Mouse (Mus musculus): ENCODE results near the gene Strbp.

Strbp gene

DNA sequence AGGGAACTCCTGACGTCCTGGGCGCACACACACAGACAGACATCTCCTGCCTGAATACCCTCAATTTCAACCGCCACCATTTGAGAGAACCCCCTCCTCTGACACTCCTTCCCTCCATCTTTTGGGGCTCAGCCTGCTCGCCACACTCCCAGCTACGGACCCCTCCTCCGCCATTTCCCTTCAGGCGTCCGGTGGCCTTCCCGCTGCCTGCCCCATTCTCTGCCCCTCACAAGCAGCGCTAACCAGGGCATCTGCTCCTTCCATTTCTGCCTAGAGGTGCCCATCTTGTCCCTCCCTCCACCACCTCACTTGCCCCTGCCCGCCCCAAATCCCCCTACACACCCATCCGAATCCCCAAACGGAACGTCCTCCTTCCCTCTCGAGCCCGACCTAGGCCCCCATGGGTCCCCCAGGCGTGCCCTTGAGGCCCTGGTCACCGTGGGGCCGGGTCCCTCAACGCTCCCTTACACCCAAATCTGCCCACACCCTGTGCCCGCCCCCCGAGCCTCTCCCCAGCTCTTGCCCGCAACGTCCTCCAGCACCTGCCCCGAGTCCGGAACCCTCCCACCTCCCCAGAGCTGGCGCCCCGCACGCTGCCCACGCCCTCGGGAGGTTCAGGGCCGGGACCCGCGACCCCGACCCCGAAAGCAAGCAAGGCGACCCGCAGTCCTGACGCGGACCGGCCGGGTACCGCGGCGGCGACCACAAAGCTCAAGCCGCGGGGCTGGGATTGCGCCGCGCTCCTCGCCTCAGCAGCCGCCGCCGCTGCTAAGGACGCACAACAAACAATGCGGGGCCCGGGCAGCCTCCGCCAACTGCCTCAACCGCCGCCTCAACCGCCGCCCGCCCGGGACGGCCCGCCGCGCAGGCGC, 1.1 kb downstream of the Strbp start:
- DNase-seq = peak; percentile 23 to 53

DNA sequence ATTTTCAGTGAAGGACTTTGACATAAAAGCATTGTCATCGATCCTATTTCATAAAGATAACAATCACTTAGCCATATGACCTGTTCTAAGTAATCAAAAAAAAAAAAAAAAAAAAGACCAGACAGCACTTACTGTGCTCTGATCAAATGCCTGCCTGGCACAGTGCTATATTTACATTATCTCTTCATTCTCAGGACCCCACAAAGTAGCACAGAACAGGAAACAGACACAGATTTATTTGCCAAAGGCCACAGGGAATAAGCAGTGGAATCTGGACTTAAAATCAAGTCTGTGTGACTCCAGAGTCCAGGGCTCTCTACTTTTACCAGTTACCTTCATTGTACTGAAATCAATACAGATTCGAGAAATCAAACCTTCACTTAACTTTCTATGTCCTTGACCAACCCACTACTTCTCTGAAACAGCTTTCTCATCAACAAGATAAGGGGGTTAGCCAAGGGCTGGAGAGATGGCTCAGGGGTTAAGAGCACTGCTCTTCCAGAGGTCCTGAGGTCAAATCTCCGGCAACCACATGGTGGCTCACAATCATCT, 14.5 kb downstream of the Strbp start:
- DNase-seq = no peak

DNA sequence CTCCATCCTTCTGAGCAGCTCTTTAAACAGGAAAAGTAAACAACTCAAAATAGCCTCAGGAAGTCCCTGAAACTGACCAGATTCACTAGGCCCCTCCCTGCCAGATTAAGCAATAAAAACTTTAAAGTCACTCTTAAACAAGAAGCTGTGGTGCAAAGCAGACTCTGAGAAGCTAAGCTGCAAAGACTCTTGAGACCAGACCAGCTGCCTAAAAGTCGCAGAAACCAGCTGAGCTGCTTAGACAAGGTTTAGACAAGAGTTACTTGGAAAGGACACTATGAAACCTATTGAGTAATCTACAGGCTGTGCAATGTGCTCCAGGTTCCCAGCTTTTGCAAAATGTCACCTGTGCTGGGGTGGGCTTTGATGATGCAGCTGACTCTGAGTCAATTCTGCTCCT, 16.6 kb downstream of the Strbp start:
- no peak for DNase-seq

DNA sequence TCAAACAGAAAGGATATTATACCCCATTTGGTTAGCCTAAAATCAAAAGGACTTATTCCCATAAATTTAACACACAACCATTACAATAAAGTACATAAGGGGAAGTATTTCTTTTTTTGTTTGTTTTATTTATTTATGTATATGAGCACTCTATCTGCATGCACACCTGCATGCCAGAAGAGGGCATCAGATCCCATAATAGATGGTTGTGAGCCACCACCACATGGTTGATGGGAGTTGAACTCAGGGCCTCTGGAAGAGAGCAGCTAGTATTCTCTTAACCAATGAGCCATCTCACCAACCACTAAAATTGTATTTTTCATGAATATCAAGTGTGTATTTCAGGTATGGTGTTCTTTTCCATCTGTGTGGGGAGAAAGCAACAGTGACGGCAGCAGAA, 18.8 kb downstream of the Strbp start:
- DNase-seq = no peak

DNA sequence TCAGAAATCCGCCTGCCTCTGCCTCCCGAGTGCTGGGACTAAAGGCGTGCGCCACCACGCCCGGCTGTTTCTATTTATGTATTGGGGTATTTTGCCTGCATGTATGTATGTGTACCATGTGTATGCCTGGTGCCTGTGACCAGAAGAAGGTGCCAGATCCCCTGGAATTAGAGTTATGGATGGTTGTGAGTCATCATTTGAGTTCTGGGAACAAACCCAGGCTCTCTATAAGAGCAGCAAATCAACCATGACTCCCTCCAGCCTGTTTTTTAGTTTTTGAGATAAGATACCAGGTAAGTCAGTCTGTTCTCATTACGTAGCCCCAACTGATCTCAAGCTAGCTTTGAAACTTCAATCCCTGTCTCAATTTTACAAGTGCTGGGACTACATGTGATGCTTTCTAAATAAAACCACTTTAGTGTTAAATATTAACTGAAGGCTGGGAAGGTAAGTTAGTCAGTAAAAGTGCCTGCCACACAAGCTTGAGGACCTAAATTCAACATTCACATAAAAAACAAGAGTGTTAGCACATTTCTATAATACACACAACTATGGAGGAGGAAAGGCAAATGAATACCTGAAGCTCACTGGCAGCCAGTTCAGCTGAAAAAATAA, 21.4 kb downstream of the Strbp start:
- no peak for DNase-seq

DNA sequence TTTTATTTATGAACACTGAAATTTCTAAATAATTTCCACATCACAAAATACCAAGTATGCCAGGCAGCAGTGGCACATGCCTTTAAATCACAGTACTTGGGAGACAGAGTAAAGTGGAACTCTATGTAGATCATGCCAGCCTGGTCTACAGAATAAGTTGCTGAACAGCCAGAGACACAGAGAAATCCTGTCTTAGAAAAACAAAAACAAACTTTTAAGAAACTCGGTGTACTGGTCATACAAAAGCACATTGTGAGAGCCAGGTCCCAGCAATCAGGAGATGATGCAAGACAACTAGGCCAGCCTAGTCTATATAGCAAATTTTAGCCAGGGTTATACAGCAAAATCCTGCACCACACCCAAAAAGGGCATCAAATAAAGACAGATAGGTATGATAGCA, 52.6 kb downstream of the Strbp start:
- no peak for DNase-seq

DNA sequence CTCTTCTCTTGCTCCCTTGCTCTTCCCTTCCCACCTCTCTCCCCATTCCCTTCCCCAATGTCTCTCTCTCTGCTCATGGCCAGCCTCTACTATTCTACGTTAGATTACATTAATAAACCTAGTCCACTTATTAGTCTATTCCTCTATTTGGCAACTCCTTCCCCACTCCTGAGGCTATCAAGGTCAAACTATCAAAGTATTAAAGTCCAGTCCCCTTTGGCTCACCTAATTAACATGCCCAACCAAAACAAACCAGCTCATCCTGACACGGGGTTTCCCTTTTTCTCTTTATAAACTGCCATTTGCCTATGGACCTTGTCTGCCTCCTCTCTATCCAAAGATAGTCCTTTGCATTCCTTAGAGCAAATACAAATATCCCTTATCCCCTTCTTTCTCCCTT, 54.1 kb downstream of the Strbp start:
- no peak for DNase-seq

DNA sequence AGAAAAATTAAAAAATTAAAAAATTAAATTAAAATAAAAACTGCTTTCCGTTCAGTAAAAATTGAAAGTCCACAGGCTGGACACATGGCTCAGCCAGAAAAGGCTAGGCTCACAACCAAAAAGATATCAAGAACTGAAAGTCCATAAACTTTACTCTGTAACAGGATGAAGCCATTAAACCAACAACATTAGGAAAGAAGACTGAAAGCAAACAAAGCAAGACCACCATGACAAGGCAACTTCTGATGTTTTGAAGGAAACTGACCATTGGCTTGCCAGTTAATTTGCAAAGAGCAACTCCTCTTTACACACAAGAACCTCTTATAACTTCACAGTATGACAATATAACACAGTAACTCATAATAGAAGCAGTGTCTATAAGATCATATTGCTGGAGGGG, 54.7 kb downstream of the Strbp start:
- no peak for DNase-seq

DNA sequence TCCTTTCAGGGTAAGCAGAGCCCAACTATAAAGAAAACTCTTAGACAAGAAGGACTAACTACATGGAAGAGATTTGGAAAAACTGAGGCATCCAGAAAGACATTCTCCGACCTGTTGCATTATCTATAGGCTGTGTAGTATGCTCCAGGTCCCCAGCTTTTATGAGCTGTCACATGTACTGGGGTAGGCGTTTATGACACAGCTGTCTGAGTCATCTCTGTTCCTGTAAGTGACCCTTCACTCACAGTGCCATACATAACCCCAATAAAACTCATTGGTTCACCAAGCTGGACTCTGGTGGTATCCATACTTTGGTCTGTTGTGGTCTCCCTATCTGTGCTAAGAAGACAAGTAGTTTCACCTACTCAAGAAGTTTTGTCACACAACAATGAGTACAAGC, 80.3 kb downstream of the Strbp start:
- DNase-seq = no peak

DNA sequence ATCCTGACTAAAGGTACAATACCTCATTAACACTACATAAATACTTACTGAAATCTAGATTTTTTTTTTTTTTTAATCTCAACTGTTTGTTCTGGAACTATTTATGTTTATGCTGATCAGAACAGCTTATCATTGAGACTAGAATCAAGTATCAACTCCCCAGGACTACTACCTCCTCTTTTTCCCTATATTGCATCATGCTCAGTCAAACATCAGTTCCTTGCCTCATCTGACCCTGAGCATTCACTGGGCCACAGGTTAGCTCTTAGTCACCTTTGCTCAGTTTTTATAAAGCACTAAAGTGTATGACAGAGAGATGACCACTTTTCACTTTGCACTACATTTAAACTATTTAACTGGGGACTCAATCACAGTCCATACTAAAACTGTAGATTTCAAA, 115.7 kb downstream of the Strbp start:
- DNase-seq = no peak

DNA sequence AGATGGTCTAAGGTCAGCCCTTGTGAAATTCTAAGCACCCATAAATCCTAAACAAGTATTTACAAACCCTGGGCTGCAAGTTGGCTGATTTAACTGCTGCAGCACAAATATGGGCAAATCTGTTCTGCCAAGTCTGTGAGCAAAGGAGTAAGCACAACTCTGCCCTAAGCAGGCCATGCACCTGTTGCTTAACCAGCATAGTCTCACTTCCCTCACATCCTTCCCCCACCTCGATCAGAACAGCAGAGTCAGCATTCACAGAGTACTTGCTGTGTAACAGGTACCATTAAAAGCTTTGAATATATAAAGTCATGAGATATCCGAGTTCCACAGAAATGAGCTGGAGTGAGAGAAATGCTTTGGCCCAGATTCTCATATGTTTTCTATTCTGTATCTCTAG, 125.5 kb downstream of the Strbp start:
- peak in 1 of 2 experiments; percentile 38 for DNase-seq

DNA sequence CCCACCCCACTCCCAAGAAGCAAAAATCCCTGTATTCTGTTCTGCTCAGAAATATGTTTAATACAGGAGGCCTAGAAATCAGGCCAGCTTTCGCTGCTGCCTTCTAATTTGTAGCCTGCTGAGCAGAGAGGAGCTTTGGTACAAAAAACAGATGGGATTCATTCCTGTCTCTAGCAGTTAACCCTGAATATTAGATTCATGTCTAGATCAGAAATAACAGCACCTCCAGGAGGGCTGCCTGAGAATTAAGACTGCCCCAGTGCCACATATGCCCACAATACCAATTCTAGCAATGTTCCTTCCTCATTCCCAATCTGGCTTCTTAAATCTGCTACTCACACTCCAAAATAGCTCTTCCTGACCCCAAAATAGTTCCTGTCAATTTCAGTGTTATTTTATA, 127.0 kb downstream of the Strbp start:
- no peak for DNase-seq

DNA sequence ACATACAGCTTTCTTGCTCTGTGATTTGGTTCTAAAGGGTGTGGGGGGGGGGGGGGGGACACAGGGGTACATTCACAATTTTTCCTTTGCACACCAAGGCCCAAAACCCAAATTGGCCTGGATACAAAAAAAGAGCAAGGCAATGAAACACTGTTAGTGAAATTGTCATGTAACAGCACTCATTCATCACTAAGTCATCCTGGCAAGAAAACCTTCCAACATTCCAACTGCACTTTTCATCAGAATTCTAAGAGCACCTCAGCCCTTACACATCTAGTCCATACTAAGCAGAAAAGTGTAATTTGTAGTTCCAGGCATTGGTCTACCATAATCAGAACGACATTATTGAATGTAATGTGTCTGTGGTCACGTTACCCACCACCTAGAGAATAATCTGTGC, 131.5 kb downstream of the Strbp start:
- no peak for DNase-seq

DNA sequence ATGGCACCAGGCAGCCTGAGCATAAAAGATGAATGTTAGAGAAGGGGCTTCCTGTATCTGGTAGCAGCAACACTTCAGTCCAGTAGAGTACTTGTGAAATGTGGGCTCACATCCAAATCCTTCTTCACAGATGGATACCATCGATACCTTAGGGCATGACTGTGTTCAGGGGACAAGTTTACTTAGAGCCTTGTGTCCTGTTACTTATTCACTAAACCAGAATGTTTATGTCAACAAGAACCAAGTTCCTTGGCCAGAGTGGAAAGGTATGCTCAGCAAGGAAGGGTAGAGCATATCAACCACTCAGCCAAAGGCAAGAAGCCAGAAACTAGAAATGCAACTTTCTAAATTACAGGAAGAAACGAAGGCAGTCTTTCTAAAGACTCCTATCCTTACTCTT, 133.0 kb downstream of the Strbp start:
- DNase-seq = peak; percentile 33 to 38

DNA sequence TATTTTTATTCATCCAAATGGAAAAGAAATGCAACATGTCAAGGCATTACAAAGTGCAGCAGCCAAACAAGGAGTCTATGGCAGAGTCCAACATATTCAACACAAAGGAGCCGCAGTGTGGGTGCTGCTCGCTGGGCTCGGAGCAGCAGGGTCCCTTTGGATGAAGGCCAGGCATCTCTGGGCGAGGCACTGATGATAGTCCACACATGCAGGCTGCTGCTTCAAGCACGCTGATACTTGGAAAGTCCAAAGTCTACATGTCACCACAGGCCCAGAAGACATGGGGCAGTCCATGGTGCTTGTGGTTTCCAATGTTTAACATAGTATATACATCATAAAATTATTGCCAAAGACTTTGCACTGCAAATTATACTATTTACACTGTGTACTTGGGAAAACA, 133.8 kb downstream of the Strbp start:
- DNase-seq = peak; percentile 30 to 56

DNA sequence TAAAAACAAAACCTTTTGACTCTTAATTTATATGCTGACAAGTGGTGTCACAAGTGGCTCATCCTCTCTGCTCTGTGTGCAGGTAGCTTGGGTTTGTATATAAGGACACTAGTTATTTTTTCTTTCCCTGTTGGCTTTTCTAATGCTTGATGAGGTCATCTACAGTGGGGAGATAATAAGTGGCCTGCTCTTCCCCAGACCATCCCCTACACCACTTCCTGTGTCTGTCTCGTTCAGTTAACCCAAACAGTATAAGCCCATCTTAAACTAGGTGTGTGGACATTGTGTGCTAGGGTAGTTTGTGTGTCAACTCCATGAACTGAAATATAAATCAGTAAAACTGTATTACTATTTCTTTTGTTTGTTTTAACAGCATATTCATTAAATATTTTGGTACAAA, 137.6 kb downstream of the Strbp start:
- no peak for DNase-seq

DNA sequence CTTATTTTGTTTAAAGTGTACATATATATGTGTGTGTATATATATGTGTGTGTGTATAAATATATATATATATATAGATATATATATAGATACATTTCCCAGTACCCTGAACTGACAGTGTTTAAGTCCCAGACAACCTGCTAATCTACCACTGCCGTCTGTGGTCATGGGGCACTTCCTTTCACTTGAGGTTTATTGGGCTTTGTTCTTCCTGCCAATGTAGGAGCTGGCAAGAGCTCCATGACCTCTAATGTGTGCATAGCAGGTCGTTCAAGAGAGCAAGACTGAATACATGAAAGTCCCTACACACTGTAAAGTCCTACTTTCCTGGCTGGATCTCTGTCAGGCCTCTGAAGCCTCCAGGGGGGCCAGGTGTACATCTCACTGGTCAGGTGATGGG, 138.1 kb downstream of the Strbp start:
- DNase-seq = no peak

DNA sequence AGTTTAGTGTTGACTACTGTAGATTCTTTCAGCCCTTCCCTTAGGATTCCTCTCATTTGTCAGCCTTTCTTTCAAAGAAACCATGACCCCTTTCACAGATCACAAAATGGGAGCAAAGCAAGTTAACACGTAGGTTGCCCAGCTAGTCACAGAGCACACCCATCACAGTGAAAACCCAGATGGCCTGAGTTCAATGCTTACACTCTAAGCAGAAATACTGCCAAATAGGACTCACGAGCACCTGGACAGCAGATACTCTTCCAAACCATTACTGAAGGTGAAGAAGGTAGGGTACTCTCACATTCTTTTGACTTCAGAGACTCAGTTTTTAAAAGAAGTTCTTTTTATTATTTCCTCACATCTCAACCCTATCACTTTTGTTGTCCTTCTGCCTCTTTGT, 147.3 kb downstream of the Strbp start:
- no peak for DNase-seq

DNA sequence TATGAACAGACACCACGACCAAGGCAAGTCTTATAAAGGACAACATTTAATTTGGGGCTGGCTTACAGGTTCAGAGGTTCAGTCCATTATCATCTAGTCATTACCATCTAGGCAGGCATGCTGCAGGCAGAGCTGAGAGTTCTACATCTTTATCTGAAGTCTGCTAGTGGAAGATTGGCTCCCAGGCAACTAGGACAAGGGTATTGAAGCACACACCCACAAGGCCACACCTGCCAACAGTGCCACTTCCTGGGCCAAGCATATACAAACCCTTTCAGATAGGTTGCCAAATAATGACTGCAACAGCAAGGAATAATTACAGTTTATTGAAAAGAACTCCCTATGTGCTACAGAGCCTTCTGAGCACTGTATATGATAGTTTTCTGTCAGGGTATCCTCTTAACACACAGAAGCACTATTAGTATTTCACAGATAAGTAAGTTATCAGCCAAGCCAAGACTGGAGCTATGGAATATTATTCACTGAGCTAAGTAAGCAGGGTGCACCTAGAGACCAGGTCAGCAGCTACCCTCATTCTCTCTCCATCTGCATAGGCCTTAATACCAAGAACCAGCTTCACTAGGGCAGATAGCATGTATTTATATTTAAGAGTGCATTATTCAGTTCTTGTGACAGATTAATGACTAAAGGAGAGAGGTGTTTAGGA, 154.2 kb downstream of the Strbp start:
- no peak for DNase-seq

DNA sequence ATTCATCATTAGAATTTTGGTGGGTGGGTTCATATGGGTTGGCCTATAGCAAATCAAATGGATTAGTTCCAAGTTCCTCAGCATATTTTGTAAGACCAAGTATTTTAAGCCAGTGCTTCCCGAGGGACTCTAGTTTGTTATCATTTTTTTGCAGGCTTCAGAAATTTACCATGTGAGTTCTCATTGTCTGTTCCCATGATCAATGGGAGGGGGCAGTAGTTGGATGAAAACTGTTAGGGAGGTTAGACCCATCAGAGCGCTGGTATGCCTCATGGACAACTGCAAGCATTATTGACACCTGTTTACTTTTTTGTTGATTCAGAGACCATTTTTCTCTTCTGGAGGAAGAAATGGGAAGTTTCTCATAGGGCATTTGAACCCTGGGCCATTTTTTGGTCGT, 172.0 kb downstream of the Strbp start:
- DNase-seq = no peak

DNA sequence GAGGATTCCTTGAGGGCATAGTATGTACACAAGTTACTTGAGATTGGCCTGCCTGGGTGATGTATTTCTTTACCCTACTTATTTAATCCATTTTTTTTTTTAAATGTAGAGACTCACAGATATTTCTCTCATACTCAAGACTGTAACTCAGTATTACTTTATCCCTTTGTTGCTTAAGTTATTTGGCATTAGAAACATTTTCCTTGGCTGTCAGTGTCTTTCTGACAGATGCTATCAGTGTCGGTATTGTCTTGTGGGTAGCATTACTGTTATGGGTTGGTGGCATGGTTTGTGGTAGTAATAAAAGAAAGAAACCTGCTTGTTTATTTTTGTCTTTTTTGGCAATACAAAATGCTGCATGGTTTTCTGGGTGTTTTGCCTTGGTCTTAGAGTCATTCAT, 172.9 kb downstream of the Strbp start:
- no peak for DNase-seq

DNA sequence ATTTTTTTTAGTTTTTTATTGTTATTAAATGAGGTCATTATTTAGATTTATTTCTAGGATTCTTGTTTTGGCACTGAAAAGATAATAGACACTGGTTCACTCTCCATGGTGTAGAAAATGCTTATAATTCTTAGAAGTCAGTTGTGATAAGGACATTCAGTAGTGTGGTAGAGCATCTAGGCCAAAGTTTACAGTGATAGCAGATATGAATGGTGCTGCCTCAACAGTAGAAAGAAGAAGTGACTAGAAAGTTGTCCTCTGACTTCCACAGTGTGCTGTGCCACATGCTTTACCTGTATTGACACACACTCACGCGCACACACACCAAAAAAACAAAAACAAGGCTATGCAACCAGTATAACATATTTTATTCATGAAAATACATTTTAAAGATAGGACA, 174.3 kb downstream of the Strbp start:
- no peak for DNase-seq

DNA sequence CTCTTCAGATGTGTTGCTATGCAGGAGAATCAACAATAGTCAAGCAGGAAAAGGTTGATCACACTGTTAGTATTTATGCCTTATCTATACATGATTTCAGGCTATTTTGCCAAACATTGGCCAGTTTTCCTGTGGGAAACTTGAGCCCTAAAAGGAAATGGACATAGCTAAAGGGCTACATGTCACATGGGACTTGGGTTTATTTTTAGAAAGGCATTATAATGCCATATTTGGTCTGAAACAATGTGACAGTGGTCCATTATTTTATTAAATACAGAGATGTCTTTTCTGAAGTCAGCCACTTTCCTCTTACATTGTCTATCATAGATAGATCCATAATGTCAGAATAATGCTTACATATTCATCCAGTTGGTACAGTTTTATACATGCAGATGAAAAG, 176.1 kb downstream of the Strbp start:
- no peak for DNase-seq

DNA sequence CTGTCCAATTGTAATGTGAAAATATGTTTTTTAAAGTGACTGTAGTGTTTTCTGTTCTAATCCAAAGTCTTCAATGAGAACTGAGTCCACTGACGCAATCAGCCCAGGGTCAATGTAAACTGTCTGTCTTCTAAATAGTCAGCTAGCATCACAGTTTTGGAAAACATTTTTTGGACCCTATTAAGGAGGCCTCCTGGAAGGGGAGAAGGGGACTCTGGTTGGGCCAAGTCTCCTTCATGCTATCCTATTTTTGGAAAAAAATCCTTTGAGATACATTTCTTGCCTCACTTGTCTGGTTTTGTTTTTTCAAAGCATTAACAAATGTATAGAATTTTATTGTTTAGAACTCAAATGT, 184.4 kb downstream of the Strbp start:
- DNase-seq = no peak
